Mouse (Mus musculus): ENCODE results near the gene Oaz1. TPM values are rescaled to one million over a fixed set of nuclear protein-coding genes. Genes with fewer than 3 reads are reported as not detected.
A peak's percentile ranks its signal among the peaks of the same experiment; 100 is the strongest.

The Oaz1 gene
- polyA plus RNA-seq, 1 experiment from 2014 or later, result 1,529 TPM

DNA sequence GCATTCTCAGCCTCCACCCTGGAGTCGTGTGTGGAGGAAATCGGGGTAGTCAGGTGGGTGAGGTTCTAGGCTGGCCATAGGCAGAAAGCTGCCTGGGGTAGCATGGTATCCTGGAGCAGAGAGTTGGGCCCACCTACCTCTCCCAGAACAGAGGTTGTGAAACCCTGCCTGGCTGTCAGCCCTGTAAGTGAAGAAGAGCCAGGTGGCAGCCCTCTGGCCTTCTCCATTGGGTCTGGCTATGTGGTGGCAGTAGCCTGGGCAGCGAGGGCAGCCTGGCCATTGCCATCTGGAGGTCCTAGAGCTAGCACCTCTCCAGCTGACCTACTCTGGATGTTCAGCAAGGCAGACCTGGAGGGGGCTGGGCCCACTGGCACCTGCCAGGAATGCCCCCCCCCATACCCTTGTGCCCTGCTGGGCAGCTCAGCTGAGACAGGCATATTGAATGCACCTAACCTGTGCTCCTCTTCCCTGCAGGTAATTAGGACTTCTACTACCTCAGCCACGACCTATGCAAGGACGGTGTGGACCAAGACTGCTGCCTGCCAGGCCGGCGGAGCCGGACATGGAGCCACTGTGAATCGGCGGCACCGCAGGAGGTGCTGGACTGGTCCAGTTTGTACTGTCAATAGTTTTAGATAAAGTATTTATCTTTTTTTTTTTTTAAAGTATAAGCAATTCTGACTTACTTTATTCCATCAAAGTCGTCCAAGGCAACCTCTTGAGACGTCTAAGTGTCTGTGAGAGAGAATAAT is 33.2 kb upstream of the Oaz1 start:
- peaks cover 37% of the 10 kb centered on the region for H3K4me1 ChIP-seq (replicated peaks)
- no peaks in the 10 kb centered on the region for H3K27me3 ChIP-seq
- H3K9ac ChIP-seq, result no peak overlapping the region
- DNase-seq (no peak), ATAC-seq (ENCODE audit: low read depth) (no peak)
- no peak overlapping the region for H3K4me3 ChIP-seq (replicated peaks)
- peaks cover 84% of the 10 kb centered on the region for H3K36me3 ChIP-seq
- 88% methylated on average over 13 of the region's 13 CpGs for WGBS (ENCODE audit: insufficient replicate concordance)
- no peak overlapping the region for H3K27ac ChIP-seq
- no peak overlapping the region for H3K4me2 ChIP-seq
- H3K9me3 ChIP-seq (replicated peaks), result no peaks in the 10 kb centered on the region

DNA sequence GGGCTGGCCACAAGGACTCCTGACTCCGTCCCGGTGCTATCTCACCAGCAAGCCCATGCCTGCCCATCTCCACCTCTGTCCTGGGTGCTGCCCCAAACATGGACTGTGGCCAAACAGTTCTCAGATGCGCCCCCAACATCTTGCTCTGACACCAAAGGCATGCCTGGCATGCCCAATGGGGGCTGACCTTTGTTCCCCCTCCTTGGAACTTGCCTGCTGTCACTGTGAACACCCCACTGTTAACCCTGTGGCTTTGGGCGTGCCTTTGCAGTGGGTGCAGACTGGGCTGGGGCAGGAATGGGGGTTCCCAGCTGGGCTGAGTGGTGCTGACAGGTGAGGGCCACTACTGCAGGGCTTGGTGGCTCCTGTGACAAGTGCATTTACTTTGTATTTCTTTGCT is 32.7 kb upstream of the Oaz1 start:
- no peaks in the 10 kb centered on the region for H3K9me3 ChIP-seq (replicated peaks)
- H3K9ac ChIP-seq, result no peak overlapping the region
- WGBS (ENCODE audit: insufficient replicate concordance), result 86% methylated on average over 4 of the region's 4 CpGs
- H3K27me3 ChIP-seq, result no peaks in the 10 kb centered on the region
- H3K27ac ChIP-seq, result no peak overlapping the region
- H3K4me1 ChIP-seq (replicated peaks), result peaks cover 37% of the 10 kb centered on the region
- H3K4me3 ChIP-seq (replicated peaks), result no peak overlapping the region
- H3K4me2 ChIP-seq, result no peak overlapping the region
- H3K36me3 ChIP-seq, result peaks cover 78% of the 10 kb centered on the region
- DNase-seq (no peak), ATAC-seq (ENCODE audit: low read depth) (no peak)

DNA sequence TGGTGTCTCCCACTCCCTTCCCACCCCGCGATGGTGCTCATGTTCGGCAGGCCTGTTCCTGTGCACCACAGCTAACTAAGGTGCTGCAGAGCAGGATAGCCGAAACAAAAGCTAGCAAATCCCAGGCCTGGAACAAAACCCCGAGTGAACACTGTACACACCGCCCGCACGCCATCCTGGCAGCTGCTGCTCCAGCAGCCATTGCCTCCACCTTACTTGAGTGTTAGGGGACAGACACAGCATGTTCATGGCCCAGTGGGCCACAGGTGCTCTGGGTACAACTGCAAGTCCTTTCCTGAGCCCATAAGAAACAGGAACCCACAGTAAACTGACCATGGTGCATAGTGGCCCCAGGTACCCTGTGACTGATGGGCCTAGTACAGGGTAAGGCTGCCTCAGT is 31.7 kb upstream of the Oaz1 start:
- no peaks in the 10 kb centered on the region for H3K9me3 ChIP-seq (replicated peaks)
- ATAC-seq (ENCODE audit: low read depth) (no peak), DNase-seq (no peak)
- no peaks in the 10 kb centered on the region for H3K27me3 ChIP-seq
- H3K4me3 ChIP-seq (replicated peaks), result no peak overlapping the region
- H3K27ac ChIP-seq, result peak overlapping the region; percentile 1; the same call in 1 of the 2 replicates
- no peak overlapping the region for H3K4me2 ChIP-seq
- peaks cover 44% of the 10 kb centered on the region for H3K4me1 ChIP-seq (replicated peaks)
- H3K9ac ChIP-seq, result no peak overlapping the region
- WGBS (ENCODE audit: insufficient replicate concordance), result 91% methylated on average over 8 of the region's 8 CpGs
- H3K36me3 ChIP-seq, result peaks cover 70% of the 10 kb centered on the region

DNA sequence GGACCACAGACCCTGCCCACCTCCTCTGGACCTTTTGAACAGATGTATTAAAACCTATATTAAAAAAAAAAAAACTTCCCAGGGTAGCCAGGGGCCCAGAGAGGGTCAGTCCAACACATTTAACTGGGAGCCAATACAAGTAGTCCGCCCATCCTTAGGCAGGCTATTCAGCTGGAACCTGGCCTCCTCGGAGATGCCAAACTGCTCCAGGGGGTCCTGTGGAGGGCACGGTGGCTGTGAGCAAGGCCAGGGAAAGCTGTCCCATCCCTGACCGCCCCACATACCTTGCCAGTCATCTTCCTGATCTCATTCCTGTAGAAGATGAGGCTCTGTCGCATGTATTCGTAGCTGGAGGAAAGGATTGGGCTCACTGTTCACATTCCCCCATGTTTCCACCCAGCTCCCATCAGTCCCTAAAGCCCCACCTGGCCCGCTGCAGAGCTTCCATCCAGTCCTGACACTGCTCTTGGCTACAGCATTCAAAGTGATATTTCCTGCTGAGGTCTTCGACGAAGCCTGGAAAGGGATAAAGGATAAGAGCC is 30.1 kb upstream of the Oaz1 start:
- peak overlapping the region; percentile 90 for H3K4me3 ChIP-seq (replicated peaks)
- peak overlapping the region; percentile 95 for H3K9ac ChIP-seq
- H3K9me3 ChIP-seq (replicated peaks), result no peaks in the 10 kb centered on the region
- ATAC-seq (ENCODE audit: low read depth), result no peak
- peak overlapping the region; percentile 92 for H3K27ac ChIP-seq
- WGBS (ENCODE audit: insufficient replicate concordance), result 82% methylated on average over 9 of the region's 9 CpGs
- H3K4me1 ChIP-seq (replicated peaks), result peaks cover 54% of the 10 kb centered on the region
- DNase-seq, result no peak
- no peaks in the 10 kb centered on the region for H3K27me3 ChIP-seq
- H3K36me3 ChIP-seq, result peaks cover 67% of the 10 kb centered on the region
- peak overlapping the region; percentile 78 for H3K4me2 ChIP-seq

DNA sequence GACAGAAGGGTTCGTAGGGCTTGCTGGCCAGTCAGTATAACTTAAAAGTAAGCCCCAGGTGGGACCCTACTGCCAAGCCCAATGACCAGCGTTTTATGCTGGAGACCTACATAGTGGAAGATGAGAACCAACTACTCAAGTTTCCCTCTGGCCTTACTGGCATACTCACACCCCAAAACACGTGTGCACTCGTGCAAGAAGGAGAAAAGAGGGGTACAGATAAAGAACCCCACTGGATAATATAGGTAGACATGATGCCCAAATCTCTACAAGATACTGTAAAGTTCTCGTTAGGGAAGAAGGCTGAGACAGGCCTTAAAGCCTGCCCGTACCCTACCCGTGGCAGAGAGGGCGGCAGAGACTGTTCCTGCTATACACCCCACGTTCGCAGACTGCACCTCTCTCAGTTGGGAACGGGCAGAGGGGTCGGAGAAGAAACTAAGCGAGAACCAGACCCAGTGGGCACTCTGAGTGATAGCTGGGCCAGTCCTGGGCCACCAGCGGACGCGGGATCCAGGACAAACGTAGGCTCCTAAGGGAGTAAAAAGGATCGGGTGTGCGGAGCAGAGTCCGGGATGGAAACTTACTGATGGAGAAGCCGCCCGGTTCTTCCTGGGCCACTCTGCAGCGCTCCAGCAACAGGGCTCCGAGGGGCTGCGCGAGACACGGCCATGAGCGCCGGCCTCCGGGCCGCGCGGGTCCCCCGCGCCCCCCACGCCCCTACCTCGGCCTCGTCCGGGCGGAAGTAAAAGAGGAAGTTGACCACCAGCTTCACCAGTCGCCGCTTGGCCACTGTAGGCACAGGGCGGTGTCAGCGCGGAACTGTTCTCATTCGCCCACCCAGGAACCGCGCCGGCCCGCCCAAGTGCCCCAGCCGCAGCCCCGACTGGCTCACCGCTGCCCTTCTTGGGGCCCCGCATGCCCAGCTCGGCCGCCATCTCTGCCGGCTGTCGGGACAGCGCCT is 29.0 kb upstream of the Oaz1 start:
- Histone ChIP-seq H3K9me3 (replicated peaks) (no peaks in the 10 kb centered on the region), H3K36me3 (peaks cover 67% of the 10 kb centered on the region), H3K27me3 (no peaks in the 10 kb centered on the region), H3K4me1 (replicated peaks) (peaks cover 48% of the 10 kb centered on the region), H3K9ac (peak overlapping the region; percentile 95), H3K4me2 (peak overlapping the region; percentile 78), H3K4me3 (replicated peaks) (peak overlapping the region; percentile 90), H3K27ac (peak overlapping the region; percentile 92)
- 2% methylated on average over 59 of the region's 59 CpGs for WGBS (ENCODE audit: insufficient replicate concordance)
- no peak for DNase-seq
- ATAC-seq (ENCODE audit: low read depth), result peak; percentile 59

DNA sequence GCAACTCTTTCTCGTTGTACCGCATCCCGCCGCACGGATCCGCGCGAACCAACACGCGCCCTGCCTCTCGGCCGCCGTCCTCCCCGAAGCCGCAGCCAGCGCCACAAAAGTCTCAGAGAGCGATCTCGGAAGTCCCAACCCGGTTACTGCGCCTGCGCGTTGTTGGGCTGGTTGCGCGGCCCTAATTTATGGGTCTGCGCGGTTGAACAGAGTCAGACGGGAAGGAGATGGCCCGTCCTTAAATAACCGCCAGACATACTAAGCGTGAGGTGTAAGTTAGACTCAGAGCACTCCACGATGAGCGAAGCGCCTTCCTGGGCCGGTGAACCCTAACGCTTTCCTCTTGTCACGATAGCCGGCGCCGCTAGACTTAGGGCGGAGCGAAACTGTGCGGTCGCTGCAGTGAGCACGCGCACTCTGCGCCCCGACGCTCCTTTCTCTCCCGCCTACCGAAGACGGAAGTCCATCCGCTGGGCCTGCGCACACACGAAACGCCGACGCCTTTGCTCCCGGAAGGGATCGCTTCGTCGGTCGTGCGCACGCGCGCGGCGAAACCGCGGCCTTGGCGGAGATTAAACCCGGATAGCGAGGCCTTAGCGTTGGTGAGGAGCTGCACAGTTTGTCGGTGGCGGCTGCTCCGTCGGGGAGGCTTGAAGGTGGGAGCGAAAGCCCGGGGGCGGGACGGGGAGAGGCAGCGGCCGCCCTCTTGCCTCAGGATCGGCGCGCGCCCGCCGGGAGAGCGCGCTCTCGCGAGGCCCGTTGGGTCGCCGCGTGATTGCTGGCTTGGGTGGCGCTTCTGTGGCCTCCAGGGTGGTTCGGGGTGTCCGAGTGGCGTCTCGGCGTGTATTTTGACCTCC is 28.1 kb upstream of the Oaz1 start, which contains the start of the genes Sf3a2 and Plekhj1:
Gene Sf3a2, plus strand, starts transcription at position 49 of the 857 bp plus-strand sequence.
Gene Plekhj1, minus strand, starts transcription at position 477 of the 857 bp plus-strand sequence.
- peak; percentile 93 for DNase-seq
- peak; percentile 92 for ATAC-seq (ENCODE audit: low read depth)
- Histone ChIP-seq H3K9me3 (replicated peaks) (no peaks in the 10 kb centered on the region), H3K4me2 (peak within 1 kb of the TSS; percentile 78), H3K36me3 (peaks cover 67% of the 10 kb centered on the region), H3K9ac (peak within 1 kb of the TSS; percentile 95), H3K27ac (peak within 1 kb of the TSS; percentile 92), H3K4me1 (replicated peaks) (peaks cover 48% of the 10 kb centered on the region), H3K4me3 (replicated peaks) (peak within 1 kb of the TSS; percentile 90), H3K27me3 (no peaks in the 10 kb centered on the region)
- WGBS (ENCODE audit: insufficient replicate concordance), result under 1% methylated on average over 104 of the region's 104 CpGs

DNA sequence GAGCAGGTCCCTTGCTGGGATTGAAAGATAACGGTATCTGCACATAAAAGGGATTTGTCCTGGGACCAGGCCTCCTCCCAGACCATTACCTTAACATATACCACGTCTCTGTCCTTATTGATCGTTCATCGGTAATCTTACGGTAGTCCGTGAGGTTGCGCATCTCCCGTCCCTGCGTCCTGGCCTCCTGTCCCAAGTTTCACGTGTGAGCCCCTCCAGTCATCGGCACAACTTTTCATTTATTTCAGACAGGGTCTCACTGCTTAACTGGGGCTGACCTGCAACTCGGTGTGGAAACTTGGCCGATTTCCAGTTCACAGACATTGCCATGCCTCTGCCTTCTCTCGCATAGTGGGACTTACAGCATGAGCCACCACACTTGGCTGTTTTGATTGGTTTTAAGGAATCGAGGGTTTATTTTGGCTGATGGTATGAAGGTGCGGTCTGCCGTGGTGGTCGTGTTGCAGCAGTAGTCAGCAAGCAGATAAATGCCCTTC is 27.3 kb upstream of the Oaz1 start:
- Histone ChIP-seq H3K36me3 (peaks cover 67% of the 10 kb centered on the region), H3K4me1 (replicated peaks) (peaks cover 44% of the 10 kb centered on the region), H3K9ac (peak overlapping the region; percentile 95), H3K27me3 (no peaks in the 10 kb centered on the region), H3K4me2 (peak overlapping the region; percentile 78), H3K4me3 (replicated peaks) (peak overlapping the region; percentile 90), H3K27ac (peak overlapping the region; percentile 92), H3K9me3 (replicated peaks) (no peaks in the 10 kb centered on the region)
- no peak for ATAC-seq (ENCODE audit: low read depth)
- 1% methylated on average over 18 of the region's 18 CpGs for WGBS (ENCODE audit: insufficient replicate concordance)
- no peak for DNase-seq

DNA sequence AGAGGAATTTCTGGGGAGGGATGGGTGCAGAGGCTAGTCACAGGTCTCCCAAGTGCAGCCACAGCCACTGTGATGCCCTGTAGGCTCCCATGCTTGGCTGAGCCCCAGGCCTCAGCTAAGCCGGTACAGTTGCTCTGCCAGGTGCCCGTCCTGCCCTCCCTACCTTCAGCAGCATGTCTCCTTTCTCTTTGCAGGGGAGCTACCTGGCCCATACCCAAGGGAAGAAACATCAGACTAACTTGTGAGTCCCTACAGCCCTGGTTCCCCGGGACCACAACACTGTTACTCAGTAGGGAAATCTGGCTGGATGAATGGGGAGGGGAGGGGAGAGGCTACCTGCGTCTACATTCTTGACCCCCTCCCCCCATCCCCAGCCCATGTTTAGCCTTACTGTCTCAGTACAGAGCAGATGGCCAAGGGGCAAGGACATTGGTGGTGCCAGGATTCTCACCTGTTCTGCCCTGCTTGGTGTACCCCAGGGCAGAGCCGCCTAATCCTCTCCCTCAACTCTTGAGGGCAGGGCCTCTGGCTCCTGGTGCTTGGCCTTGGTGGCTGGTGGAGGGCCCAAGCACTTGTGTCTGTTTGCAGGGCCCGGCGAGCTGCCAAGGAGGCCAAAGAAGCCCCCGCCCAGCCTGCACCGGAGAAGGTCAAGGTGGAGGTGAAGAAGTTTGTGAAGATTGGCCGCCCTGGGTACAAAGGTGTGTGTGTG is 24.1 kb upstream of the Oaz1 start:
- no peak overlapping the region for H3K4me3 ChIP-seq (replicated peaks)
- DNase-seq, result no peak
- H3K4me2 ChIP-seq, result no peak overlapping the region
- peaks cover 56% of the 10 kb centered on the region for H3K4me1 ChIP-seq (replicated peaks)
- H3K36me3 ChIP-seq, result peaks cover 55% of the 10 kb centered on the region
- no peaks in the 10 kb centered on the region for H3K9me3 ChIP-seq (replicated peaks)
- H3K27me3 ChIP-seq, result peaks cover 13% of the 10 kb centered on the region
- no peak overlapping the region for H3K9ac ChIP-seq
- 86% methylated on average over 10 of the region's 10 CpGs for WGBS (ENCODE audit: insufficient replicate concordance)
- no peak overlapping the region for H3K27ac ChIP-seq
- no peak for ATAC-seq (ENCODE audit: low read depth)

DNA sequence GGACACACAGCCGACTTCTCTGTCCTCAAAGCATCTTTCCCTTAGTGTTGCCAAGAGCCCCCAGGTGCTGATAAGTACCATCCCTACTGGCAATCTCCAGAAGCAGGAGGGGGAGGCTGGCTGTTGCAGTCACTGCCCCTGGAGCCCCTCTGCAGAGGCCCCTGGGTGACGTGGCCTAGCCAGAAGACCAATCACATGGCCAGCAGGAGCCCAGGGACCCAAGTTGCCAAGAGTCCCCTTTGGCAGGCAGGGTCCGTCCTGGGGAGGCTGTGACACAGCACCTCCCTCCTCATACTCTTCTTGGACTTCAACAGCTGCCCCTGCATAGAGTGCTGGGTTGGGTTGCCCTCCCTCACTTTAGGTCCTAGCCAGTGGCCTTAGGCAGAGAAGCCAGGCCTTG is 23.5 kb upstream of the Oaz1 start:
- no peak for DNase-seq
- Histone ChIP-seq H3K27me3 (peaks cover 19% of the 10 kb centered on the region), H3K4me2 (no peak overlapping the region), H3K9me3 (replicated peaks) (no peaks in the 10 kb centered on the region), H3K4me3 (replicated peaks) (no peak overlapping the region), H3K9ac (no peak overlapping the region), H3K36me3 (peaks cover 55% of the 10 kb centered on the region), H3K27ac (no peak overlapping the region), H3K4me1 (replicated peaks) (peaks cover 62% of the 10 kb centered on the region)
- 78% methylated on average over 3 of the region's 3 CpGs for WGBS (ENCODE audit: insufficient replicate concordance)
- no peak for ATAC-seq (ENCODE audit: low read depth)

DNA sequence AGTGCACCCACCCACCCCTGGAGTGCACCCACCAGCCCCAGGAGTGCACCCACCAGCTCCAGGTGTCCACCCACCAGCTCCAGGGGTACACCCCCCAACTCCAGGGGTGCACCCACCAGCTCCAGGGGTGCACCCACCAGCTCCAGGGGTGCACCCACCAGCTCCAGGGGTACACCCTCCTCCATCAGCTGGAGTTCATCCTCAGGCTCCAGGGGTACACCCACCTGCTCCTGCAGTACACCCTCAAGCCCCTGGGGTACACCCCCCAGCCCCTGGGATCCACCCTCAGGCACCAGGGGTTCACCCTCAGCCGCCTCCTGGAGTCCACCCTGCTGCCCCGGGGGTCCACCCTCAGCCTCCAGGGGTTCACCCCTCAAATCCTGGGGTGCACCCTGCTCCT is 22.1 kb upstream of the Oaz1 start:
- DNase-seq (no peak), ATAC-seq (ENCODE audit: low read depth) (no peak)
- WGBS (ENCODE audit: insufficient replicate concordance), result 95% methylated on average over 2 of the region's 2 CpGs
- Histone ChIP-seq H3K27me3 (peaks cover 33% of the 10 kb centered on the region), H3K27ac (no peak overlapping the region), H3K4me2 (no peak overlapping the region), H3K9ac (no peak overlapping the region), H3K4me3 (replicated peaks) (no peak overlapping the region), H3K36me3 (peaks cover 55% of the 10 kb centered on the region), H3K9me3 (replicated peaks) (no peaks in the 10 kb centered on the region), H3K4me1 (replicated peaks) (peaks cover 73% of the 10 kb centered on the region)

Measured in liver, embryonic 13.5 days (tissue).